Mouse (Mus musculus) liver, embryonic 14.5 days (tissue): Measurements from ENCODE around the gene 4931409K22Rik.

Experiments used
- CTCF ChIP-seq: IDR thresholded peaks from 2 replicates; pipeline ENCODE4 v1.5.1; 2016; ENCODE audit warnings: antibody characterized with exemption, low read depth, control low read depth
- EP300 ChIP-seq: IDR thresholded peaks from 2 replicates; pipeline ENCODE4 v1.6.1; 2016; ENCODE audit warnings: antibody characterized with exemption, low read depth

GRCm38 (mm10) chr5:24604656-24605100 is 48.1 kb upstream of the 4931409K22Rik start:
- TF ChIP-seq CTCF (0 out of 2 replicates have a peak, but pooled peaks have one; percentile 9), EP300 (no peak)
